Mouse (Mus musculus) monocyte, adult 2 months (primary cell): ENCODE data around the gene Ctso.
A peak's percentile ranks its signal among the peaks of the same experiment; 100 is the strongest.

Experiments used
- DNase-seq, 2 experiments: peaks; one replicate each; pipeline ENCODE4 v3.0.0; 2022; ENCODE audit warnings: low spot score in 2 of 2, low read depth in 1 of 2

Gene Ctso

DNA sequence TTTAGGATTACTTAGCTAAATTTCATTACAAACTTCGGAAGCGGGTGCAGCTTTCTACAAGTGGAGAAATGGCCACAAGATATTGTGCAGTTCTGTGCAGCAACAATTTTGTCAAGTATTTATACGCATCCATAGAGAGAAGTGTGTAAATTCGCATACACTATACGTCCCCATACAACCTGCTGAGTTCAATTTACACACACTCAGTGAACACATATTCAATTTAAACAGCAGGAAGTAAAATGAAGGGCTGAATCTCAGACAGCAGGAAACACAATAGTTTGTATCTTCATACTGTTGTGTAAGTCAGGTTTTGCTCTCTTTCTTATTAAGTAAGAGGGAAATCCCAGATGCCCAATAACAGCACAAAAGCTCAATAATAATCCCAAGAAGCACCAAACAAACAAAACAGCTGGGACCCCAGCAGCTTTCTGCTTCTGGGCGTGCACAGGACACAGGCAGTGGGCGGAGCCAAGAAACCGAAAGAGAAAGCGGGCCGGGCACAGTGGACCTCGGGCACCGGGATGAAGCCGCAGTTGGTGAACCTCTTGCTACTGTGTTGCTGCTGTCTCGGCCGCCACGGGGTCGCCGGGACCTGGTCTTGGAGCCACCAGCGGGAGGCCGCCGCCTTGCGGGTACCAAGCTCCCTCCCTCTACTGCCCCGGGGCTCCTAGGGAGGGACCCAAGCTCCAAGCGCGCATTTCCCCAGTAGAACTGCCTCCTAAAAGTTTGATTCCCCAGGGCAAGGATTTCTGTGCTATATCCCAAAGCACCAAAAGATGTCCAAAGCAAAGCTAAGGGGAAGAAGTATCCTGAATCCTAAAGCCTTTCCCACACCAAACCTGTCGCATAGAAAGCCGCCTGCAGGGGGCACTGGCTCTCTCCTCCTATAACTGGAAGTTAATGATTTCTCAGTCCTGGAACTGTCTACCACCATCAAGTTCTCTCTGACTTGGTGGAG, at the start of gene Ctso:
Ctso (plus strand) TSS at position 461 of the 961 bp plus-strand sequence.
- peak; percentile 45 to 69 for DNase-seq

- DNase-seq, result no peak
These were observed 48.5 kb upstream of the Ctso start for GRCm38 (mm10) chr3:81883916-81884315.

DNA sequence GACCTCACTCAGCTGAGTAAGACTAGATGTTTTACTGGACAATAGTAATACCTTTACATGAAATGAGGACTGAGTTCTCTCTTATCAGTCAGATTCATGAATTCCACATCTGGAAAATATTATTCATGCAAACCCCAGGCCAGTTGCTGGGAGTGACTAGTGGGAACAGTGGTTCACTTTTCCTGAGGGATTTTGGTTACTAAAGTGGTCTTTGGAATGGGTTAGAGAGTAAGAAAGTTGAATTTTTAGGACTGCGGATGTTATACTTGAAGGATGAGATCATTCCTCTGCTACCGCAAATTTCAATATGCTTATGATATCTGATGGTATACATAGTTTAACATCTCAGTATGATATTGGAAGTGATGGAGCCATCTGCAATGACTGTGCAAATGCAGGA, 46.8 kb upstream of the Ctso start:
- DNase-seq, result no peak

DNA sequence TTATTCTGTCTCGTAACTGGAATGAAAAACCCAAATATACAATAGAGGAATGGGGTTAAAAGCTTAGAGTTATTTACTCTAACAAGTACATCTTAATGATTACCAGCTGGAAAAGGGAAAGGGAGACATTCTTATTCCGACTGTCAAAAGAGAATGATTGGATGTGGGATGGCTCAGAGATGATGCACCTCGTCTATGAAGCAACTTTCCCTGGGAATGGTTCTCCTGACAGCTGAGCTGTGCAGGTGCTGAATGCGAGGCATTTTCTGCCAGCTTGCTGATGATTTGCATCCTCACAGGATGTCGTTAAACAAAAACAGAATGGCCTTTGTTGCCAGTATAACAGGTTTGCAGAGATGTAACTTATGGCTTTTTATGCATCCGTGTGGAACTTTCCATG, 43.3 kb upstream of the Ctso start:
- no peak for DNase-seq

DNA sequence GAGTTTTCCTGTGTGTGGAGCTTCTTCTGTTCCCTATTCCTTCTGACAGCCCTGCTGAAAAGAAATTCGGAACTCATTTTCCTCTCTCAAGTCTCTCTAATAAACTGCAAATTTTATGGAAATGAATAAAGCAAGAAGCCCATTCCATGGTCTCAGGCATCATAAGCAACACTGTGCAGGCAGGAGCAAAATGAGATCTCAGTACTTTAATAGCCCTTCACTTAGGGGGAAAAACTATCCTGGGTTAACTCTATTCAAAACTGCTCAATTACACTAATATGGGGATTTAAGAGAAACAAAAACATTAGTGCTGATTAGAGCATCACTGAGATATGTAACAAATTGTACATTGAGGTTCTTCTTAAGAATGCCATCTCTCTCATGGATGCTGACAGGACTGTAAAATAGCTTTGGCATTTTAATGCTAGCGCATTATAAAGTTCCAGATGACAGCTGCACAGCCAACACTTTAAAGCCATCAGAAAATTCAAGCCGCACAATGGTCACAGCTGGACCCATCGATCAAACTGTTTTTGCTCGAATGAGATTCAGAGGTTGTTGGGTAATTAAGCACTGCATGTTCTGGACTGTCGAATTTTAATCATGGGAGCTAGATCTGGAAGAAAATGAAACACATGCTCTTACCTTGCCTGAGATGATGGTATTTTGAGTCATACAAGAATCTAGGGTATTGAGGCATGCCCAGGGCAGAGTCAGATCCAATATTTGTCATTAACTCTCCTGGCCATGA, 21.9 kb upstream of the Ctso start:
- DNase-seq, result no peak

GRCm38 (mm10) chr3:81916030-81916686, 16.2 kb upstream of the Ctso start:
- no peak for DNase-seq

DNA sequence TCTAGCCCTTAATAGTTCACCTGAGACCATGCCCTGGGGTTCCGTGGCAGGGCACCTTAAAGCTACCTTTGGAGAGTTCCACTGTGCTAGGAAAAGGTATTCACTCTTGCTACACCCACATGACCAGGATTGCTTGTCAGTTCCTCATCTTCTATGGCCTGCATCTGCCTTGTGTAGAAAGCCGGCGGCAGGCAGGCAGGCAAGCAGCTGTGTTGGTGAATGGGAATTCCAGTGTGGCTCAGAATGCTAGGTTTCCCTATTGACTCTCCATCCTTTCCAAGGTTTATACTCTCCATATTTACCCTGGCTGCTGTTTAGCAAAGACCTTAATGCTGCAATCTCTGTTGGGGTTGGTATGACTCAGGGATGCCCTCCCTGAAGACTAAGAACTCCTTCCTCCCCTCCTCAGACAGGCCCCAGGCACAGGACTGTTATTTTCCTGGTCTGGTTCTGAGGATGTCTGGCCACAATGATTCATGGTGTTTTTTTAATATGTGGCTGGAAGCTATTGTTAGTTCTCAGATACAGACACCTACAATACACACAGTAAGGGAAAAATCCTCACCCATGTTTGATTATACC, 15.0 kb upstream of the Ctso start:
- DNase-seq, result no peak

- no peak for DNase-seq
These were observed 14.2 kb upstream of the Ctso start for GRCm38 (mm10) chr3:81918215-81918614.

GRCm38 (mm10) chr3:81919681-81920080, 12.7 kb upstream of the Ctso start:
- no peak for DNase-seq

DNA sequence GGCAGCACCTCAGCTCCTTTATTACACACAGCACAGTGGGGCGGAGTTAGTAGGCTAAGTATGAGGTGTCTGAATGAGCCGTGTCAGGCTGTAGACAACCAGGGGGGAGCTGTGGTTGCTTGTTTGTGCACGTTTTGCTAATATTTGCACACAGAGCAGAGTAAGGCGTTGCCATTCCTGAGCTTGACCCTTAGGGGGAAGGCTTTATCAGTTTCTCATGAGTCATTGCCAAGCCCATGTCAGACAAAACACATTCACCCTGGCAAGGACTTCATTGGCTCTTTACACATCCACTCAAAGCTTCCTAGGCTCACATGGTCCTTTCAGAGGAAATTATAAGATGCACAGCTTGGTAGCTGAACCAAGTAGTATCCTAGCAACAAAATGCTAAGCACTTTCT, 9.5 kb upstream of the Ctso start:
- DNase-seq, result no peak

DNA sequence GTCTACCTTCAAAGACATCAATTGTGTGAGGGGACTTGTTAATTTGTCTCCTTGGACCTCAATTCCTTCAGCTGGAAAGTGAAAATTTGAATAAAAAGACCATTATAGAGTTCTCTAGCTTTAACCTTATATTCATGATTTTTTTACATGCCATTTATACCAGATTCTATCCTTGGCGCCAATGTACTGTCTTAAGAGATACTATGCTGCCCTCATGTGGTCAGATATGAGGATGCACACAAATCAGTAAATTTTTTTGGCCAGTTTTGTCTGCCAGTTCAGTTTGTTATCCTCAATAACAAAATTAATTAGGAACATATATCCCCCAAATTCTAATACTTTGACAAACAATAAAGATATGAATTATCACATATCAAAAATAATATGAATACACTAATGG, 7.5 kb upstream of the Ctso start:
- DNase-seq, result peak in 1 of 2 experiments; percentile 7

GRCm38 (mm10) chr3:81925856-81926255, 6.5 kb upstream of the Ctso start:
- DNase-seq, result no peak

DNA sequence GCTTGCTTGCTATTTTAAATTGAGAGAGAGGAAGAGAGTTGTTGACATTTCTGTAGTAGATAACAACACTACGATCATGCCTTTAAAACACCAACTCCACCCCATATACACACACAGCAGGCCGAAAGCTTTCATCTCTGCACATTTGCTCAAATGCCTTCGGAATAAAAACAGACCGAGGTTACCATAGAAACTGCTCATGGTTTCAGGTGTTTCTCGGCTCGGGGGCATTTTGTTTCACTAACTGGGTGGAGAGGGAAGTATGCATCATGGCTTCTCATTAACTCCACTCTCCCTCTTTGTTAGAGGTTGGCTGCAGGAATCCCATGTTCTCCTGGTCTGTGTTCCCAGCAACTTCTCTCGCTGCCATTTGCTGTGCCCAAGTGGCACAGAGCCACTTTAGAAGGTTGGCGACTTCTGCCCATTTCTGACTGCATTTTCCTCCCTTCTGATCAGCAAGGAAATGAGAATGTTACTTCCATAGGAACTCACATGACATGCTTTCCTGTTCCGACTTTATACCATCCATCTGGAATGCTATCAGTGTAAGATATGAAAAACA, 5.6 kb upstream of the Ctso start:
- no peak for DNase-seq

DNA sequence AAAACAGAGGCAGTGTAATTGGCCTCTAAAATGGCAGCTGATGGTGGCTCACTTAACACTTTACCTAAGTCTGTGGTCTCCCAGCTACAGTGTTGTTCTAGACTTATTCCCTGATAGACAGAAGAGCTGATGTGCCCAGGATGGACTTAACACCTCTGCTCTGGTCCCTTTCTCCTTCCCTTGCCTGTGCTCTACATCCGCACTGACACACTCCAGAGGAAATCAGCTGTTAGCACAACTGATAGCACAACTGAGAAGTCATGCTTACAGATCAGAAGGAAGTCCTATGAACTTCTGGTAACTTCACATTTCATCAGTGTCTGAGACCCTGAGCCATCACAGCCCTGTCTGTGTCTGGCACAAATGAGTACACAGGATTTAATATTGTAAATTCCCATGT, 3.3 kb upstream of the Ctso start:
- DNase-seq, result no peak

GRCm38 (mm10) chr3:81931695-81932094, 706 bp upstream of the Ctso start:
- no peak for DNase-seq

- no peak for DNase-seq
These were observed 947 bp downstream of the Ctso start for GRCm38 (mm10) chr3:81933348-81933747.

DNA sequence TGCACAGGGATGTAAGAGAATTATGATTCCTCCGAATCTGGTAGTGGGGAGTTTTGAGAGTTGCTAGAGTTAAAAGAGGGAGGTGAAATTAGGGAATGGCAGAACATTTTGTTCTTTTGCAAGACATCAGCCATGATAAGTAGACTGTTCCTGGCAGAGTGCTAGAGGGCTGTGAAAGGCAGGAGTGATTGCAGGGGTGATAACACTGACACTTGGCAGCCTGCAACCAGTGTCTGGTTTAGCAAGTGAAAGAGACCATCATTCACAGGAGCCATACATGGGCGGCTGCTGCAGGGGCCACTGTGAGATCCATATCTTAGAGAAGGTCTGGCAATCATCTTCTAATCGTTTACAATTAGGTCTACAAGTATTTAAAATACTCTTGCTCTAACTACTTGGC, 6.5 kb downstream of the Ctso start:
- no peak for DNase-seq

GRCm38 (mm10) chr3:81942341-81942740, 9.9 kb downstream of the Ctso start:
- no peak for DNase-seq

DNA sequence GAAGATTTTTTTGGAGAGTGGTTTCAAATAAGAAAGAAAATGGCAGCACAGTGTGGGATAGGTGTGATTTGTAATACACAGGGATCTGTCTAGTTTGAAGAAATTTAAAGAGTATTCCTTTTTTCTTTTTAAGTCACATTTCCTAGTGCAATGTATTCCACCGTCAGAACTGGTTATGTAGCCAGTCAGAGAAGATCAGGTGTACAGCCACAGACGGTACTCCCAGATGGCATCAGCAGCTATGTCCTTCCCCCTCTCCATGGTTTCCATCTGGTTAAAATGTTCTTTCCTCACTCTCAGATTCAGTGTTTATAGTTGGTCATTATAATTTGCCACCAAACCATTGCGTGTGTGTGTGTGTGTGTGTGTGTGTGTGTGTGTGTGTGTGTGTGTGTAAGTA, 10.7 kb downstream of the Ctso start:
- no peak for DNase-seq

GRCm38 (mm10) chr3:81944851-81945393, 12.5 kb downstream of the Ctso start:
- DNase-seq, result no peak

DNA sequence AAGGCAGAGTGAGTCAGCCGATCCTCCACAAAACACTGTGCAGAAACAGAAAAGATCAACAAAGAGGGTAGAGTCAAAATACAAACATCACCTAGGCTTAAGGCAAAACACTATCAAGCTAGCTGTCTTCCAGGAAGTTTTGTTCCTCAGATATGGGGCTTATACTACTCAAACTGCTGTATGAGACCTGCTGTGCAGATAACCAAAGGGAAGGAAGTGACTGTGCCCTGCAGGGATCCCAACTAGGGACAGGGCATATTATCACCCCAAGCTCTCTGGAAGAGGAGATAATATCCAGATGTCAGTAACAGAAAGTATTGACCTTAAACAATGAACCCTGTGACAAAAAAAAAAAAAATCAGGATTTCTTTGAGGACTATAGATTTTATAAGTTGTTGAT, 16.6 kb downstream of the Ctso start:
- no peak for DNase-seq
